In the genomic region with DNA sequence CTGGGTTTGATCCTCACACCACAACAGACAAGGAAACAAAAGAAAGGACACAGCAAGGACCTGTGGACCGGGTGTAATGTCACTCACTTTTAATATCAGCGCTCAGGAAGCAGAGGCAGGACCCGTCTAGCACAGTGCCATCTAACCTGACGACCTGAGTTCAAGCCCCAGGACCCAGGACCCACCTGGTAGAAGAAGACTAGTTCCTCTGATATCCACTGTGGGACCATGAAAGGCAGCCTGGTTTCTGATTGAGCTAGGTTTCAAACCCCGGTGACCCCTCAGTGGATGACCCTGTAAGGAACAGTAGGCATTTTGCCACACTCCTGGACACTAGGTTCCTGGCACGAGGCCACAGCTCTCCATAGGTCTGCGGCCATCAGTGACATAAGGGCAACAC, we compare ENCODE assay signal across 13 mouse cellular contexts. TPM values are rescaled to one million over a fixed set of nuclear protein-coding genes. Genes with fewer than 3 reads are reported as not detected.
"Had no signal": no experiment of that assay in that cellular context is flagged by ENCODE, and none has a peak within 500 bp of the region (broad histone marks: within the 10 kb centered on the region; RNA-seq: fewer than 3 reads in every experiment).

No protein-coding gene starts in this region.

- H3K4me3 ChIP-seq: limb, embryonic 12.5 days; liver, embryonic 13.5 days; lung, embryonic 15.5 days; megakaryocyte, embryonic 14.5 days; midbrain, embryonic 13.5 days had no signal

- H3K27me3 ChIP-seq: megakaryocyte, embryonic 14.5 days had no signal

- H3K27ac ChIP-seq: limb, embryonic 12.5 days; liver, embryonic 13.5 days; lung, embryonic 15.5 days; macrophage; midbrain, embryonic 13.5 days had no signal

- H3K36me3 ChIP-seq: limb, embryonic 12.5 days; liver, embryonic 13.5 days; lung, embryonic 15.5 days; midbrain, embryonic 13.5 days had no signal

- DNase-seq: liver; liver, embryonic 13.5 days; liver, postnatal 0 days; lung, postnatal 14 days; spleen, adult 18-20 months had no signal

RNA-seq across cellular contexts. Expression of gene Rab44, which starts 29.3 kb away (rescaled TPM):
- total RNA-seq: layer of hippocampus, adult 18-20 months; midbrain, postnatal 0 days had no signal
- polyA plus RNA-seq: midbrain, embryonic 13.5 days; midbrain, postnatal 0 days; neural tube, embryonic 14.5 days had no signal
